Mouse (Mus musculus) bone marrow, adult 2 months (tissue): ENCODE data around the gene Ppp2r2d.

Experiments
- CTCF ChIP-seq: fragments of 200-500 bp; IDR thresholded peaks from 2 replicates; pipeline ENCODE4 v1.5.1; 2011; ENCODE audit warnings: low read length, control low read depth; ENCODE audit not compliant: control insufficient read depth, insufficient read depth
- POLR2A ChIP-seq: fragments of 200-500 bp; IDR thresholded peaks from 2 replicates; pipeline ENCODE4 v1.6.1; 2011; ENCODE audit warnings: low read depth, mild to moderate bottlenecking, control low read depth, low read length, borderline replicate concordance; ENCODE audit not compliant: control insufficient read depth

DNA sequence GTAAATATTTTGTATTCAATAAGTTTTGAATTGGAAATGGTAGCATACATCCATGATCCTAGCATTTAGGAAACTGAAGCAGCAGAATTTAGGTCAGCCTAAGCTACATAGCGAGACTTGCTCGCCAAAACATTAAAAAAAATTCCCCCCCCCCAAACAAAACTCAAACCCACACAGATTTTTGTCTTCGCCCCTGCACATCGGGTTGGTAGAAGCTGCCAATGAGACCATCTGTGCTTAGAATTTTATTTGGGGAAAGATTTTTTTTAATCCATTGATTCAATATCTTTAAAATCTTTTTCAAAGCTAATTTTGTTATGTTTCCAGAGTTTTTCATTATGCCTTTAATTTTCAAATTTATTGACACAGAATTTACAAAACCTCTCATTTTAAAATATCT lies 82.6 kb downstream of the Ppp2r2d start:
- no peak for TF ChIP-seq CTCF
- no peak for TF ChIP-seq POLR2A
